Mouse (Mus musculus): ENCODE measurements around the gene Fbxo17.

- TF ChIP-seq CTCF (IDR thresholded peaks at IDR 0.05; ENCODE audit: low read depth, low read length) (no peak), POLR2A (IDR thresholded peaks at IDR 0.05; ENCODE audit: extremely low read depth, insufficient read depth, low read length) (no peak)
These were observed 24.3 kb downstream of the Fbxo17 start for GRCm38 (mm10) chr7:28740949-28741348.
